9 mouse cellular contexts compared by ENCODE assay signal in genomic region chr7:99562478-99562877, GRCm38 (mm10). TPM values are rescaled to one million over a fixed set of nuclear protein-coding genes. Genes with fewer than 3 reads are reported as not detected.
DNase-seq lines count a peak whose midpoint lies in the region; ATAC-seq lines count a peak whose summit lies in the region.
"Had no signal": no experiment of that assay in that cellular context is flagged by ENCODE, and none has a peak within 500 bp of the region (broad histone marks: within the 10 kb centered on the region; RNA-seq: fewer than 3 reads in every experiment).

No protein-coding gene starts in this region.

- H3K9me3 ChIP-seq in hindbrain, embryonic 10.5 days = no peaks in the 10 kb centered on the region
- H3K9me3 ChIP-seq in hindbrain, embryonic 11.5 days (ENCODE audit: control insufficient read depth, low read length) = no peaks in the 10 kb centered on the region
- no peaks in the 10 kb centered on the region for H3K9me3 ChIP-seq in embryonic facial prominence, embryonic 13.5 days
- no peaks in the 10 kb centered on the region for H3K9me3 ChIP-seq in limb, embryonic 15.5 days
- H3K9me3 ChIP-seq: liver, embryonic 15.5 days had no signal

- no peak overlapping the region for H3K9ac ChIP-seq in hindbrain, embryonic 11.5 days (ENCODE audit: low read depth, low read length)
- H3K9ac ChIP-seq in embryonic facial prominence, embryonic 13.5 days = no peak overlapping the region
- H3K9ac ChIP-seq in limb, embryonic 15.5 days = no peak overlapping the region
- H3K9ac ChIP-seq: liver, embryonic 15.5 days had no signal

- 40% methylated on average over 5 of the region's 5 CpGs for WGBS in hindbrain, embryonic 10.5 days
- 42% methylated on average over 5 of the region's 5 CpGs for WGBS in hindbrain, embryonic 11.5 days
- 10% methylated on average over 5 of the region's 5 CpGs for WGBS in embryonic facial prominence, embryonic 13.5 days
- 20% methylated on average over 5 of the region's 5 CpGs for WGBS in limb, embryonic 15.5 days

- no peak for ATAC-seq in hindbrain, embryonic 11.5 days (ENCODE audit: low FRiP score)
- ATAC-seq in cerebellum, adult (ENCODE audit: insufficient number of reproducible peaks, low FRiP score, low TSS enrichment) = 0 out of 2 replicates have a peak, but pooled peaks have one; percentile 47
- no peak for ATAC-seq in embryonic facial prominence, embryonic 13.5 days (ENCODE audit: insufficient number of reproducible peaks, insufficient read depth, low FRiP score, low TSS enrichment, low read depth)
- ATAC-seq in limb, embryonic 15.5 days (ENCODE audit: insufficient number of reproducible peaks, low FRiP score, low TSS enrichment, low read depth) = peak; percentile 35; the same call in 1 of the 2 replicates
- no peak for ATAC-seq in megakaryocyte progenitor cell, adult 5-6 weeks (replicated peaks; ENCODE audit: poor library complexity)

- no peak overlapping the region for H3K4me3 ChIP-seq in hindbrain, embryonic 10.5 days
- no peak overlapping the region for H3K4me3 ChIP-seq in hindbrain, embryonic 11.5 days (ENCODE audit: low read depth, low read length)
- no peak overlapping the region for H3K4me3 ChIP-seq in embryonic facial prominence, embryonic 13.5 days
- H3K4me3 ChIP-seq in limb, embryonic 15.5 days = no peak overlapping the region
- H3K4me3 ChIP-seq: liver, embryonic 15.5 days had no signal

- no peaks in the 10 kb centered on the region for H3K27me3 ChIP-seq in hindbrain, embryonic 10.5 days (ENCODE audit: insufficient read depth, poor library complexity, severe bottlenecking)
- H3K27me3 ChIP-seq in hindbrain, embryonic 11.5 days (ENCODE audit: control insufficient read depth, insufficient read depth, low read length) = no peaks in the 10 kb centered on the region
- no peaks in the 10 kb centered on the region for H3K27me3 ChIP-seq in embryonic facial prominence, embryonic 13.5 days
- no peaks in the 10 kb centered on the region for H3K27me3 ChIP-seq in limb, embryonic 15.5 days
- H3K27me3 ChIP-seq: liver, embryonic 15.5 days had no signal

- DNase-seq in hindbrain, embryonic 10.5 days (ENCODE audit: low spot score) = no peak
- DNase-seq in hindbrain, embryonic 11.5 days (ENCODE audit: low spot score) = no peak
- no peak for DNase-seq in adrenal gland, postnatal 36 days
- no peak for DNase-seq in spleen, postnatal 36 days (ENCODE audit: low spot score in 2 of 2)

- H3K27ac ChIP-seq in hindbrain, embryonic 10.5 days = peak overlapping the region; percentile 78
- no peak overlapping the region for H3K27ac ChIP-seq in hindbrain, embryonic 11.5 days (ENCODE audit: low read depth, low read length)
- peak overlapping the region; percentile 62; the same call in 1 of the 2 replicates for H3K27ac ChIP-seq in embryonic facial prominence, embryonic 13.5 days
- no peak overlapping the region for H3K27ac ChIP-seq in limb, embryonic 15.5 days
- H3K27ac ChIP-seq: liver, embryonic 15.5 days had no signal

- H3K36me3 ChIP-seq in hindbrain, embryonic 10.5 days = 0 out of 2 replicates have a peak, but pooled peaks cover 3% of the 10 kb centered on the region
- no peaks in the 10 kb centered on the region for H3K36me3 ChIP-seq in hindbrain, embryonic 11.5 days (ENCODE audit: control insufficient read depth, insufficient read depth, low read length)
- H3K36me3 ChIP-seq in embryonic facial prominence, embryonic 13.5 days = no peaks in the 10 kb centered on the region
- H3K36me3 ChIP-seq in limb, embryonic 15.5 days = no peaks in the 10 kb centered on the region

- peaks cover 68% of the 10 kb centered on the region for H3K4me1 ChIP-seq in hindbrain, embryonic 10.5 days (replicated peaks)
- H3K4me1 ChIP-seq in hindbrain, embryonic 11.5 days (replicated peaks; ENCODE audit: control insufficient read depth, insufficient read depth, low read length) = peaks cover 21% of the 10 kb centered on the region
- H3K4me1 ChIP-seq in embryonic facial prominence, embryonic 13.5 days = peaks cover 38% of the 10 kb centered on the region
- peaks cover 22% of the 10 kb centered on the region for H3K4me1 ChIP-seq in limb, embryonic 15.5 days

- no peak overlapping the region for H3K4me2 ChIP-seq in hindbrain, embryonic 11.5 days (replicated peaks; ENCODE audit: low read depth, low read length)
- H3K4me2 ChIP-seq in embryonic facial prominence, embryonic 13.5 days = no peak overlapping the region
- H3K4me2 ChIP-seq in limb, embryonic 15.5 days = no peak overlapping the region
- H3K4me2 ChIP-seq: liver, embryonic 15.5 days had no signal

RNA-seq across cellular contexts. Expression of gene Arrb1, which starts 27.2 kb away (rescaled TPM):
- polyA plus RNA-seq in hindbrain, embryonic 10.5 days (2016; fragmentation: Nextera tagmentation; extraction: Ambion mirVana) = 14.6 and 15.0 TPM in 2 replicates
- polyA plus RNA-seq in hindbrain, embryonic 11.5 days (2014; fragmentation: Nextera tagmentation; extraction: Ambion mirVana) = 4.5 and 5.4 TPM in 2 replicates
- polyA plus RNA-seq in embryonic facial prominence, embryonic 13.5 days (2015; fragmentation: Nextera tagmentation; extraction: Ambion mirVana) = 6.3 and 9.7 TPM in 2 replicates
- 5.8 and 7.4 TPM in 2 replicates for polyA plus RNA-seq in limb, embryonic 15.5 days (2015; fragmentation: Nextera tagmentation; extraction: Ambion mirVana)
- 10 to 100 TPM; 41.1 to 51.0 TPM for total RNA-seq in adrenal gland, postnatal 36 days (2021)
- total RNA-seq in megakaryocyte progenitor cell, adult 5-6 weeks (2015) = 23.5 and 24.1 TPM in 2 replicates
- total RNA-seq in megakaryocyte progenitor cell, adult 5-6 weeks (2017) = 48.2 and 49.2 TPM in 2 replicates

Comparison
In these comparisons a context has a peak if more than half of its experiments do, and no peak if none do; other contexts are left out.
1. H3K27ac ChIP-seq: peak in hindbrain, embryonic 10.5 days (single experiment) and embryonic facial prominence, embryonic 13.5 days (single experiment); none in hindbrain, embryonic 11.5 days (single experiment) and limb, embryonic 15.5 days (single experiment).
2. ATAC-seq: peak in cerebellum, adult (single experiment) and limb, embryonic 15.5 days (single experiment); none in hindbrain, embryonic 11.5 days (single experiment), embryonic facial prominence, embryonic 13.5 days (single experiment) and megakaryocyte progenitor cell, adult 5-6 weeks (single experiment).